Mouse (Mus musculus) cerebellum, adult 11-12 months (tissue): ENCODE data around the gene 3425401B19Rik.

Experiments
- DNase-seq: peaks from one replicate; pipeline ENCODE4 v3.0.0; 2022

3425401B19Rik gene

GRCm38 (mm10) chr14:32638485-32638884 lies 46.6 kb downstream of the 3425401B19Rik start:
- no peak for DNase-seq

GRCm38 (mm10) chr14:32634015-32634682 lies 50.9 kb downstream of the 3425401B19Rik start:
- DNase-seq = peak; percentile 9

- DNase-seq = no peak
These were observed 52.0 kb downstream of the 3425401B19Rik start for GRCm38 (mm10) chr14:32632908-32633600.

- no peak for DNase-seq
These were observed 56.5 kb downstream of the 3425401B19Rik start for GRCm38 (mm10) chr14:32628584-32628983.

- DNase-seq = no peak
These were observed 57.8 kb downstream of the 3425401B19Rik start for GRCm38 (mm10) chr14:32627271-32627670.

GRCm38 (mm10) chr14:32624811-32625210 lies 60.3 kb downstream of the 3425401B19Rik start:
- no peak for DNase-seq

- DNase-seq = no peak
These were observed 60.8 kb downstream of the 3425401B19Rik start for GRCm38 (mm10) chr14:32624245-32624644.

- DNase-seq = no peak
These were observed 67.8 kb downstream of the 3425401B19Rik start for GRCm38 (mm10) chr14:32617253-32617652.

- DNase-seq = no peak
These were observed 75.7 kb downstream of the 3425401B19Rik start for GRCm38 (mm10) chr14:32609392-32609791.
